Mouse (Mus musculus) left cerebral cortex, adult 8-10 months (tissue): ENCODE measurements around the gene Pign. TPM values are rescaled to one million over a fixed set of nuclear protein-coding genes. Genes with fewer than 3 reads are reported as not detected.

ENCODE experiments used
- DNase-seq, 2 experiments: peaks; one replicate each; pipeline ENCODE4 v3.0.0; 2022; ENCODE audit warnings: low spot score in 2 of 2
- total RNA-seq, 4 experiments: library from RNA; stranded (reverse); gene quantifications; 2 replicates each; pipeline ENCODE4 v1.2.4; 2022

Gene Pign
- 10 to 100 TPM; 19.3 to 24.3 (median 20.0) TPM for total RNA-seq

DNA sequence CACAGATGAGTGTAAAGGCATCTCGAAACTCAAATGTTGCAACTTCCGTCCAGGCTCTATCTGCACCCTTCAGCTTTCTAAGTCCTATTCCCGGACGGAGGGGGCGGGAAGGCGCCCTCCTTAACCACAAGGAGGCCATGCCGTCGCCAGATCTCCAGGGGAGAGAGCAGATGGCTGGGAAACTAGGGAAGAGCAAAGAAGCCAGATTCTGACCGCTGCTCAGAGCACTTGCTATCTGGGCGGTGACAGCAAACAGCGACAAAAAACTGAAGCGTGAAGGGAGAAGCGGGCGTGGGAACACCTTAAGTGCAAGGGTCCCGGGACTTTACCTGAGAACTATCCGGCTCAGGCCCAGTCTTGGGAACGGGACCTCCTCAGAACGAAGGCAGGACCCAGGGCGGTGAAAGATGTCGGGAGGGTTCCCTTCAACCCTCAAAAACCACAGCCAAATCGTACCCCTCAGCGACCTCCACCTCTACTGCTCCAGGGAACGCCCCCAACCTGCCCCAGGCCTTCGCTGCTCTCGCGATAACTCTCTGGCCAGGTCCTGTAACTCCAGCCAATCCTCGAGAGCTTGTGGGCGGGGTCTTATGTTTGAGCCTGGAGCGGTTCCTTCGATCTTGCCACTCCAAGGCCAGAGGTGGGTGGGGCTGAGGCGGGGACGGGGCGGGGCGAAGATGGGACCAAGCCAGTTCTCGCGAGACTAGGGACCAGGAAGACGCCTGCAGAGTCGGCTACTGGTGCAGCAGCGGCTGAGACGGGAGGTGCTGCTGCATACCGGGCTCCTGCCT is at the start of gene Pign, which contains the start of gene Relch:
Gene Pign (minus strand): TSS at position 507 of the 791 bp plus-strand sequence.
Gene Relch (plus strand): TSS at position 691 of the 791 bp plus-strand sequence.
- peak; percentile 73 to 99 for DNase-seq

DNA sequence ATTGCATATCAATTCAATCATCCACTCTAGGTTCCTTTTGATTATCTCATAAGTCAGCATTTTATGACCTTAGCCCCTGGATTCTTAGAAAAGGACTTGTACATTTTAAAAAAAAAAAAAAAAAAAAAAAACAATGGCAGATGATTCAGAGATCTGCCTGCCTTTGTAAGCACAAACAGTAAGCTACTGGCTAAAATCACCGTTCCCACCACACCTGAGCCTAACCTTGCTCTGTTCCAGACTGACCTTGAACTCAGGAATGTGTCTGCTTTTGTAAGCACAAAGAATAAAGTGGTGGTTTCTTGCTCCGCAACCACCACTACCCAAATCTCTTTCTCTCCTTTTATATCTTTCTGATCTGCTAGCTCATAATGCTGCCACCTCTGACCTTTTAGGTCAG is 49.3 kb upstream of the Pign start:
- DNase-seq = no peak

DNA sequence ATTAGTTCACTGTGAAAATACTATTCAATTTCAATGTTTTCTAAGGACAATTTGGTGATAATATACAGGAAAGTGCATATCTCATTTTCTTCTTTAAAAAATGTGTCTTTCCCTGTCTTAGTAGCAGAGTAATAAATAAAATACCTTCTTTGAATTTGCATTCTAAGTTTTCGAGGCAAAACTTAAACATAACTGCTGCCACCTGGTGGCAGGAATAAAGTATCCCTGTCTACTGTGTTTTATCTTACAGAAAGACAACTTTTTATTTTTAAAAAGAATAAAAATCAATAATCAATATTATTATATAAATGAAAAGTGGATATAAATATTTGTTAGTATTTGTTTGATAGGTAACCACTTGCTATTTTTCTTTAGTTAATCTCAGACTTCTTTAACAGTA is 47.8 kb upstream of the Pign start:
- DNase-seq = no peak

DNA sequence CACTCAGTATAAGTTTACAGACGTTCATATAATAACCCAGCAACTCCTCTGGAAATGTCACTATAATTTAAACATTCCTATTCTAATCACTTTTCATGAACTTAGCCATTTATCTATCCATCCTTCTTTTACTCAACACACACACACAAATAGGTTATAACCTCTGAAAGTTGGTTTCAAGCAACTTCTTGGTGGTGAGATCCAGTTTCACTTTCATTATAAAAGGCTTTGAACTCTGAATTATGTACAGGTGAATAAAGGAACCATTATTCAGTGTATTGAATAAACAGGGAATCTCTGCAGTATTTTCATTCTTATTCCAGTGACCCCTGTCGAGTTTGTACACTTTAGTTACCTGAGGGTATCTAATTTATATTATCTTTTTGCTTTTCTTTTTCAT is 45.9 kb upstream of the Pign start:
- DNase-seq = no peak

DNA sequence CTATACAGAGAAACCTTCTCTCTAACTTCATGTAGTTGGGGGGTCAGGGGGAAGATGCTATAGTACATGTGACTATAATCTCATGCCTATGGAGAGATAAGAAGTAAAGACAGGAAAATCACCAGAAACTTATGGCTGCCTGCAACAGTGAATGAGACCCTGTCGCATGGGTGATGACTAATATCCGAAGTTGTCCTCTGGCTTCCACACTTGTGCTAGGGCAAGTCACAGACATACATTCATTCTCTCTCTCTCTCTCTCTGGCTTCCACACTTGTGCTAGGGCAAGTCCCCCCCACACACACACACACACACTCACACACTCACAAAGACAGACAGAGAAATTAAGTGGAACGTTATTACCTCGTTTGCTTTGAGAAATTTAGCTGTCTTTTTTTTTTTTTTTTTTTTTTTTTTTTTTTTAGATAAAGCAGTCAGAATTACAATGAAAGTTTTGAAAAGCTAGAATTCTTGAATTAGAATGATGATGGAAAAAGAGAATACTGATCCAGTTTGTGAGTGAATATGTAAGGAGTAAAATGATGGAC is 37.6 kb upstream of the Pign start:
- no peak for DNase-seq

GRCm38 (mm10) chr1:105695581-105695980 is 32.1 kb upstream of the Pign start:
- DNase-seq = no peak

DNA sequence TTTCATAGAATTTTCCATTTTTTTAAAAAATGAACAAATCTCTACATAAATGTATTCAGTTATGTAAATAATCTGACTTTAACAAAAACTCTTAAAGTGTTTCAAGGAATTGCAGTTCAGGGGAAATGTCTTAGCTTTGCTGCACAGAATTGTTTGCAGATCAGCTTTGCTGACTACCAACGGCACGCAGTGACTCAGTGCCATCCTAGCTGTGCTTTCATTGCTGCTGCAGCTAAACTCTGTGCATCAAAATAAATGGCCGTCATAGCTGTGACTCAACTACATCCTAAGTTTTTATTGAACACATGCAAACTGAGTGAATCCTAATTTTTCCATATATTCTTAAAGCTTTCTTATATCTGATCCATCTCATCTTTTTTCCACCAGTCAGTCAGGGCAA is 22.0 kb upstream of the Pign start:
- DNase-seq = no peak

GRCm38 (mm10) chr1:105680587-105680986 is 17.1 kb upstream of the Pign start:
- DNase-seq = no peak

GRCm38 (mm10) chr1:105674763-105675162 is 11.3 kb upstream of the Pign start:
- no peak for DNase-seq

DNA sequence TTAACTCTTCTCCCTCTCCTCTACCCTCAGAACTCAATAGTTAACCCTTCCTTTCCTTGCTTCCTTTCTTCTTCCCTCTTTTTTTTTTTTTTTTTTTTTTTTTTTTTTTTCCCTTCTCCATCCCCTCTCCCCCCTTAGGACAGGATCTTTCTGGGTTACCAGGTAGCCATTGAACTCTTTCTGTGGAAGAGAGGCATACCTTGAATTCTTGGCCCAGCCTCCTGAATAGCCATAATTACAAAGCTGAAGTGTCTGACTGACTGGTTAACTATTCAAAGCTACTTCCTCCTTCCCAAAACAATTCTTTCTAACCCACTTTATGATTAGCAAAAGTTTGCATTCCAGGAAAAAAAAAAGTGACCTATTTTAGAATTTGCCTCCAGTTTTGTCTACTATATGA is 6.2 kb upstream of the Pign start:
- no peak for DNase-seq

DNA sequence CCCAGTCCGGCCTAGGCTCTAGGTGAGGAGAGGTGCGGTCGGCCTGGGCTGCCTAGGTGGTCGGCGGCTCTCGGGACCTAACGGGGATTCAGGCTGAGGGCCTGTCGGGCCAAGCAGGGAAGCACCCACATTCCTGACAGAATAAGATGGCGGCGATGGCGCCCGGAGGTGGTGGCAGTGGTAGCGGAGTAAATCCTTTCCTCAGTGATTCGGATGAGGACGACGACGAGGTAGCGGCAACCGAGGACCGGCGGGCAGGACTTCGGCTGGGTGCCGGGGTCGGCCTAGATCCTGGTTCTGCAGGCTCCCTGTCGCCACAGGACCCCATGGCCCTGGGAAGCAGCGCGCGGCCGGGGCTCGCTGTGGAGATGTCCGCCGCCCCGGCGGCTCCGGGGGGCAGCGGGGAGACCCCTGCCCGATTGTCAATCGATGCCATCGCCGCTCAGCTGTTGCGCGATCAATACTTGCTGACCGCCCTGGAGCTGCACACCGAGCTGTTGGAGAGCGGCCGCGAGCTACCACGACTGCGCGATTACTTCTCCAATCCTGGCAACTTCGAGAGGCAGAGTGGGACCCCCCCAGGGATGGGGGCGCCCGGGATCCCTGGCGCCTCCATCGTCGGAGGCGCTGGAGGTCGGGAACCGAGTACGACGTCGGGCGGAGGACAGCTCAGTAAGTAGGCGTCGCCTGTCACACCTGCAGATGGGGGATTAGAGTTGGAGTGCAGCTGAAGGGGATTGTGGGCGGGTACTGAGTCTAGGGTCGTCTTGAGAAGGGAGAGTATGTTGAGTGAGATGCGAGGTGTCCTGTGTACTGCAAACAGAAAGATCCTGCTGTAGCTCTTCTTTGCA is 710 bp upstream of the Pign start:
- DNase-seq = peak; percentile 27 to 78

- DNase-seq = no peak
Measured at GRCm38 (mm10) chr1:105662820-105663170, 682 bp downstream of the Pign start.

DNA sequence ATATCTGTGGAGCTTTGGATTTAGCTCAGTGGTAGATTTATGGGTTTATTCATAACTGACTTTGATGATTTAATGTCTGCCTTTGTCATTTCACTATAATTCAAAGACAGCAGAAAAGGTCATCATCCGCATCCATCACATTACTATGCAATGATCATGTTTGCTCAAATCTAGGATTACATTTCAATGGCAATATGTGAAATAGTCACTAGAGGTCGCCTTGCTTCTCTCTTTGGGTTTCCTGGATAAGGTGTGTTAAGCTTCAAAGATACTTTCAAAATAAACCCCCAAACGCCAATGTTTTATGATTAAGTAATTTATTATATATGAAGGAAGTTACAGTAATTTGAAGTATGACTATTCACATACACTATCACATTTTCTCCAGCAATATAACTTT is 3.5 kb downstream of the Pign start:
- DNase-seq = no peak

DNA sequence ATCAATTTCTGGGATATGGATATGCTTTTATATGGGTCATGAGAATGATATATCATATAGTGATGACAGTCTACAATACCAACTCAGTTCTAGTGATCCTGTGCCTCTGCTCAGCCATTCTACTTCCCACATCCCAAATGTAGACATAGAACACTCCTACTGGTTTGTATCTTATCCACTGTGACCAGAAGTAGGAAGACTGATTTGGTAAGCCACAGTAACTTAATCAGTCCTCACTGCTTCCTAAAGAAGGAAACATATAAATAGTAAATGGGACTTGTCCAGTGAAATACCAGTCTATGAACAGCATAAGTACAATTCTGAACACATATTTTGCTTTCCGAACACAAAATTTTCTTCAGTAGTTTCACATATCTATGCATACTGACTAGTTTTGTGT is 9.5 kb downstream of the Pign start:
- no peak for DNase-seq

DNA sequence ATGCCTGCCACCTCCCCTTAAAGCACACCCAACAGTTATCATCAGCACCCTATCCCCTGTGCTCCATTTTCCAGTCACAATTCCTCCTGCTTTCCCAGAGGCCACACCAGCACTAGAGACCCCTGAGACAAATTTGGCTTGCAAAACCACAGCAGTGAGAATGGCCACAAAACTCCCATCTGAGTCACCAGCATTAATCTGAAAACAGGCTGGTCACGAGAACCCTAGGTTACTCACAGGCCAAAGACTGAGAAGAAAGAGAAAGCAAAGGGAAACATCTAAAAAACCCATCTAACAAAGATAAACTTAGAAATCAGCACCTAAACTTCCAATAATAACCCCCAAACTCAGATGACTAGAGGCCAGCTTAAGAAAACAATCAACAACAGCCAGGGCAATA is 12.8 kb downstream of the Pign start:
- DNase-seq = no peak

DNA sequence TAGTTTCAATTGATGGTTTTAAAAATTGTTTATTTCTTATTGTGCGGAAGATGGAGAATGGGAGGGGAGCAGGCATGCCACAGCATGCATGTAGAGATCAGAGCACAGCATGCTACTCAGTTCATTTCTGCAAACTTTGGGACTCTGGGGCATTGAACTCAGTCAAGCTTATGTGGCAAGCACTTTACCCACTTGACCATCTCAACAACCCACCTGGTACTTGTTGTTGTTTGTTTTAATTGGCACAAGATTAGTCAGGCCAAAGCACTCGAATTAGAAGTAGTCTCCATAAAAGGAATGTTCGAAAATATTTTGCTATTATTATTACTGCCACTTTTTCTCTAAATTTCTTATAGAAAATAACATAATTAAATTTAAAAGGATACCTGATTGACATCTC is 19.4 kb downstream of the Pign start:
- no peak for DNase-seq

GRCm38 (mm10) chr1:105630481-105630880 is 33.0 kb downstream of the Pign start:
- DNase-seq = no peak

GRCm38 (mm10) chr1:105589673-105590072 is 73.8 kb downstream of the Pign start:
- DNase-seq = no peak

DNA sequence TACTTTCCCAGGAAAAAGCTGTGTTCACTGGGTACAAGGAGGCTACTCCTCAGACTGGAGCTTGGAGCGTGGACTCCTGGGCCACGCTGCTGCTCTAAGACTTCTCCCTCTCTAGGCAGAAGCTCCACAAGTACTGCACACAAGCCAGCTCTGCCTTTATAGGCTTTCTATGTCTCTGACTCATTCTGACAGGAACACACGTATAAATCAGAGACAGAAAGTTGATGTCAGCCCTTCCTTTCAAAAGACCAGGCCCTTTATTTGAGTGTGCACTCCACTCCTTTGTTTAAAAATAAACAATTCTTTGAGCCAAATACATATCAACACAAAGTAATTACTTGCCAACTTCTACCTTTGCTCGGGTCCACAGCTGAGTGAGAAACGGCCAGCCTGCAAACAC is 74.8 kb downstream of the Pign start:
- DNase-seq = no peak

DNA sequence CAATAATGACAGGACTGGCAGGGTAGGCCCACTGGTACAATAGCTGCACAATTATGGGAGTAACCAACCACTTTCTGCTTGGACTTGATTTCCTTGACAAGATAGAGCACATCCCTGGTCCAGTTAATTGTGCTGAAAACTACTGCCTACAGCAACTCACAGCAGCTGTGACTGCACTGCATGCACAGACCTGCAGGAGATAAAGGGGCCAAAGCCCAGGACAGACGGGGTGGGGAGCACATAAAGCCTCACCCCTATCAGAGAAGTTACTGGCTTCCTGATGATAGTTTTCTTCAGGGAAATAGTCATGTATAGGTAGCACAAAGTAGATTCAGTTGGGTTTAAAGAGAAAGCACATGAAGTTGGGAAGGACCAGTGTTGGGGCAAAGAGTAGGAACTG is 80.7 kb downstream of the Pign start:
- DNase-seq = no peak

GRCm38 (mm10) chr1:105580909-105581308 is 82.6 kb downstream of the Pign start:
- DNase-seq = no peak

DNA sequence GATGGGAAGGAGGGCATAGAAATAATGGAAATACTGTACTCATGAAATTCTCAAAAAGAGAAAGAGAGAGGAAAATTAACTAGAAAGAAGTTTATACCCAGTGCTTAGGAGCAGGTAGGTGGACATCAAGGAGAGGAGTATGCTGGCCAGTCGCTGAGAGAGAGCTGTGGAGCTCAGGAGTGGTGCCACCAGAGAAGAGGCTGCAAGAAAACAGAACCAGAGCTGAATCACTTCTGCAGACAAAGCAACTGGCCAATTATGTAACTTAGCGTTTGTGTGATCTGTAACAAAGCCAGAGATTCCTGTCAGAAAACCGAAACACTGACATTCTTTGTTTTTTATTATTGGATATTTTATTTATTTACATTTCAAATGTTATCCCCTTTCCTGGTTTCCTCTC is 97.4 kb downstream of the Pign start:
- no peak for DNase-seq
